Mouse (Mus musculus) intestine, postnatal 0 days (tissue): ENCODE measurements around the gene Polr2l. TPM values are rescaled to one million over a fixed set of nuclear protein-coding genes. Genes with fewer than 3 reads are reported as not detected.

Experiments used
- ATAC-seq: fragments of 200-750 bp; cut with Nextera tagmentation; 2 replicates; pipeline ENCODE4 v1.8.0; 2017; ENCODE audit warnings: mild to moderate bottlenecking, moderate TSS enrichment, moderate library complexity
- H3K27ac ChIP-seq: fragments of 300-500 bp; sonication (generic); 2 replicates; pipeline ENCODE4 v1.5.1; 2014; ENCODE audit warnings: mild to moderate bottlenecking, low read depth, low read length, moderate library complexity
- H3K27me3 ChIP-seq: fragments of 300-500 bp; sonication (generic); replicated peaks from 2 replicates; pipeline ENCODE4 v1.6.1; 2014; ENCODE audit warnings: low read length, mixed read lengths; ENCODE audit not compliant: control insufficient read depth, insufficient read depth
- H3K36me3 ChIP-seq: fragments of 300-500 bp; sonication (generic); 2 replicates; pipeline ENCODE4 v1.6.1; 2014; ENCODE audit warnings: mild to moderate bottlenecking, moderate library complexity; ENCODE audit not compliant: control insufficient read depth, insufficient read depth
- H3K4me1 ChIP-seq: fragments of 300-500 bp; sonication (generic); replicated peaks from 2 replicates; pipeline ENCODE4 v1.6.1; 2014; ENCODE audit warnings: antibody characterized with exemption, low read length, mixed read lengths; ENCODE audit not compliant: control insufficient read depth, insufficient read depth
- H3K4me2 ChIP-seq: fragments of 300-500 bp; sonication (generic); replicated peaks from 2 replicates; pipeline ENCODE4 v1.6.1; 2014; ENCODE audit warnings: low read depth, mild to moderate bottlenecking, moderate library complexity
- H3K4me3 ChIP-seq: fragments of 300-500 bp; sonication (generic); 2 replicates; pipeline ENCODE4 v1.5.1; 2014; ENCODE audit warnings: low read depth, low read length
- H3K9ac ChIP-seq: fragments of 300-500 bp; sonication (generic); 2 replicates; pipeline ENCODE4 v1.6.1; 2014; ENCODE audit warnings: mild to moderate bottlenecking, low read depth, low read length
- H3K9me3 ChIP-seq: fragments of 300-500 bp; sonication (generic); 2 replicates; pipeline ENCODE4 v1.6.1; 2016; ENCODE audit warnings: mixed run types; ENCODE audit not compliant: control insufficient read depth
- CTCF ChIP-seq: sonication (generic); IDR thresholded peaks from 2 replicates; pipeline ENCODE4 v1.5.1; 2016; ENCODE audit warnings: low read depth, mild to moderate bottlenecking, control low read depth, antibody characterized with exemption, moderate library complexity
- WGBS: fragments of 180-500 bp; shearing (Covaris S2); extraction: QIAGEN DNeasy Blood & Tissue Kit; methylation state at CpG from one replicate; pipeline ENCODE4 v1.1.7; 2014; 5-methylcytosine and 5-hydroxymethylcytosine counted together
- polyA plus RNA-seq: library from polyadenylated mRNA; unstranded; fragments of >200 nt; fragmentation: Nextera tagmentation; extraction: Ambion mirVana; gene quantifications from 2 replicates; pipeline ENCODE4 v1.2.1, GENCODE M21; 2015

Polr2l gene
- polyA plus RNA-seq: 36.8 and 37.9 TPM in 2 replicates

DNA sequence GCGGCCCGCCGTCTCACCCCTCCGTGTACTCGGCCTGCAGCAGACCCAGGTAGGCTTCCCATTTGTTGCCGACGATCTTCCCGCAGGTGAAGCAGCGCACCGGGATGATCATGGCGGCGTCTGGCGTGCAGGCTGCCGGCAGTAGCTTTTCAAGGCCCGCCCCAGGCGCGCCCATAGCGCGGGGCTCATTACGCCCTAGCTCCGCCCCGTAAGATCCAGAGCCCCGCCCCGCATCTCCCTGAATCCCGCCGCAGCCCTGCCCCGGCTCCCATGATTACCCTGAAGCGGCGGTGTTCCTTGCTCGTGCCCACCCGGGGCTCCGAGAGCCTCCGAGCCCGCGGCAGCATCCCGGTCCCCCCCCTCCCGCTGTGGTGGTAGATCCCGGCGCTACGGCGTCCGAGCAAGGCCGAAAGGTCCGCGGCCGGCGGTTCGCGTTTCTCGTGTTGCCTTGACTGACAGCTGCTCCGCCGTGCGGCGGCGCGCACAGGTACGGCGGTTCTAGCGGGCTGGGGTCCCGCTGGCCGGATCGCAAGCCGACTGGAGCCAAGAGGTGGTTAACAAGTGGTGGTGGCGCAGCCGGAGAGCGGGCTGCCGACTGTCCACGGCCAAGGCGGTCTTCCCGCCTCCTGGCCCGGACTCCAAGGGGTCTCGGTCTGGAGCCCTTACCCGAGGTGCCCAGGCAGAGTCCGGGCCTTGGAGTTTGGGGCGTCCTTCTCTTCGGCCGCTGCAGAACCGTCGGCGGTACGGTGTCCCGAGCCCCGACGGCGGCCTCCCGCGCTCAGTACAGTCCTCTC, at the start of gene Polr2l, which contains the start of gene Tspan4:
Polr2l (minus strand) TSS at position 122 of the 794 bp plus-strand sequence.
Tspan4 (plus strand) TSS at position 230 of the 794 bp plus-strand sequence.
- Histone ChIP-seq H3K36me3 (peaks cover 22% of the 10 kb centered on the region), H3K9me3 (no peaks in the 10 kb centered on the region), H3K4me2 (peak within 1 kb of the TSS; percentile 98), H3K4me3 (peak within 1 kb of the TSS; percentile 62), H3K9ac (peak within 1 kb of the TSS; percentile 59), H3K4me1 (peaks cover 10% of the 10 kb centered on the region; the same call in 1 of the 2 replicates), H3K27ac (peak within 1 kb of the TSS; percentile 87), H3K27me3 (no peaks in the 10 kb centered on the region)
- under 1% methylated on average over 87 of the region's 87 CpGs for WGBS
- peak; percentile 71 for ATAC-seq
- peak; percentile 36 for TF ChIP-seq CTCF

DNA sequence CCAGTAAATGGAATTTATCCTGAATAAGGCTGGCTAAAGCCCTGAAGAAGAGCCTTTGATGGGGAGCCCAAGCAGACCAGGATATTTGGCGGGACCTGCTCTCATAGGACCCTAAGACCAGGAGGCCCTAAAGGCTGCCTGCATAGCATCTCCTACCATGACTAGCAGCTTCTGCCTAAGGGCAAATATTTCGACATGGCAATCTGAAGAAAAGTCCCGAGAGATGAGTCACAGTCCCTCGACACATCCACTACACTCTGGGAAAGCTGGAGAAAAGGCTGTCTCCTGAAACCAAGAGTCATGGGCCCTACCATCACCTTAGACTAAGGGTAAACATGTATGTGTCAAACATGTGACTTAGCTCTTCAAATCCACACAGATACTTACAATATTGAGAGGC, 49.3 kb upstream of the Polr2l start:
- no peaks in the 10 kb centered on the region for H3K9me3 ChIP-seq
- no peak for TF ChIP-seq CTCF
- no peak overlapping the region for H3K4me2 ChIP-seq
- no peaks in the 10 kb centered on the region for H3K27me3 ChIP-seq
- ATAC-seq: no peak
- WGBS: 90% methylated on average over 4 of the region's 4 CpGs
- H3K36me3 ChIP-seq: peaks cover 37% of the 10 kb centered on the region
- no peak overlapping the region for H3K27ac ChIP-seq
- no peak overlapping the region for H3K9ac ChIP-seq
- H3K4me3 ChIP-seq: no peak overlapping the region
- H3K4me1 ChIP-seq: no peaks in the 10 kb centered on the region

DNA sequence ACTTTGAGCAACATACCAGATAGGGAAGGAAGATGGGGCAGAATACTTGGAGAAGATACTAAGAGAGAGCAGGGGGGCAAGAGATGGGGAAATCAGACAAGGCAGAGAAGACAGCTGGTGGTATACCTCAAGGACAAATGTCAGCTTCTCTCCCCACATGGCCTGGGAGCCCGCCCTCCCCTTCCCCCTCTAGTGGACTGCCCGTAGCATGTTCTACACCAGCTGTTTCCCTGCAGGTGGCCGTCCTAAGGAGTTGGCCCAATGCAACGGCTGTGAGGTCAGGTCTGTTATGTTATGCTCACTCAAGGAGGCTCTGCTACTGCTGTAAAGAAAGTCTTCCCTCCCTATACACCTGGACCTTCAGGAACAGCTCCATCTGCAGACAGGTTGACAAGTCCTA, 48.1 kb upstream of the Polr2l start:
- Histone ChIP-seq H3K9ac (no peak overlapping the region), H3K9me3 (no peaks in the 10 kb centered on the region), H3K4me1 (no peaks in the 10 kb centered on the region), H3K4me3 (no peak overlapping the region), H3K36me3 (peaks cover 25% of the 10 kb centered on the region), H3K27me3 (no peaks in the 10 kb centered on the region), H3K4me2 (no peak overlapping the region), H3K27ac (no peak overlapping the region)
- 57% methylated on average over 3 of the region's 4 CpGs for WGBS
- TF ChIP-seq CTCF: no peak
- ATAC-seq: no peak

DNA sequence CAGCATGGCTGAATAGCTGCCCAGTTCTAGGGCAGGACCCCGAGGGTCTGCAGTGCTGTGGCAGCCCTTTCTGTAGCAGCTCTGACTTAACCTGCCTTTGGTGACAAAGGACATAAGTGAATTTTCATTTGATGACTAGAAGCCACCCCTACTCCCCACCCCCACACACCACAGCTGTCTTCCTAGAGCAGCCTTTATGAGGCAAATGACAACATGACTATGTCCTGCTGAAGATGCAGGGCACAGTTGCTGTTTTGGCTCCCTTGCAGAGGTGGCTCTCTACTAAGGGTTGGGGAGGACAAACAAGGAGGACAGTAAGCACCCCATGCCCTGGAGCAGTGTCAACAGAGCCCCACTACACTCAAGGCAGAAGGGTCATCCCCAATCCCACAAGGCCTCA, 44.9 kb upstream of the Polr2l start:
- 65% methylated on average over 1 of the region's 1 CpGs for WGBS
- Histone ChIP-seq H3K4me3 (no peak overlapping the region), H3K4me1 (no peaks in the 10 kb centered on the region), H3K4me2 (no peak overlapping the region), H3K27ac (no peak overlapping the region), H3K9me3 (no peaks in the 10 kb centered on the region), H3K27me3 (no peaks in the 10 kb centered on the region), H3K9ac (no peak overlapping the region), H3K36me3 (peaks cover 16% of the 10 kb centered on the region; the same call in 1 of the 2 replicates)
- no peak for TF ChIP-seq CTCF
- ATAC-seq: no peak

DNA sequence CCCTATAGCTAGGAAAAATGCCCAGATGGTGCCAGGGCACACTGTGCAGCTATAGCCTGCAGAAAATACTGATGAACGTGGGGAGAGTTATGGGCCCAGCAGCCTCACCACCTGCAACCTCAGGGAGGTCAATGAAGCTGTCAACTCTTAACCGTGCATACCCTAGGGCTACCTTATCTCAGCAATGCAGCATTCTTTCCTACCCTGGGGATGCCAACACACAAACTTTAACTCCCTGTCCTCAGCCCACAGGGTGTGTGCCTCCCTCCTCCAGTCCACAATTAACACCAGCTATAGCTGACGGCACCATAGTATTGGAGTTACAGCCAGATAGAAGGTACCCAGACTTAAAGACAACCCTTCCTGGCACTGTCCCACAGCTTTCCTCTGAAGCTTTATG, 44.0 kb upstream of the Polr2l start:
- no peak for ATAC-seq
- H3K9ac ChIP-seq: no peak overlapping the region
- H3K4me1 ChIP-seq: no peaks in the 10 kb centered on the region
- no peaks in the 10 kb centered on the region for H3K27me3 ChIP-seq
- H3K4me2 ChIP-seq: no peak overlapping the region
- 70% methylated on average over 3 of the region's 3 CpGs for WGBS
- no peak overlapping the region for H3K4me3 ChIP-seq
- no peaks in the 10 kb centered on the region for H3K9me3 ChIP-seq
- TF ChIP-seq CTCF: no peak
- H3K36me3 ChIP-seq: peaks cover 16% of the 10 kb centered on the region; the same call in 1 of the 2 replicates
- no peak overlapping the region for H3K27ac ChIP-seq

DNA sequence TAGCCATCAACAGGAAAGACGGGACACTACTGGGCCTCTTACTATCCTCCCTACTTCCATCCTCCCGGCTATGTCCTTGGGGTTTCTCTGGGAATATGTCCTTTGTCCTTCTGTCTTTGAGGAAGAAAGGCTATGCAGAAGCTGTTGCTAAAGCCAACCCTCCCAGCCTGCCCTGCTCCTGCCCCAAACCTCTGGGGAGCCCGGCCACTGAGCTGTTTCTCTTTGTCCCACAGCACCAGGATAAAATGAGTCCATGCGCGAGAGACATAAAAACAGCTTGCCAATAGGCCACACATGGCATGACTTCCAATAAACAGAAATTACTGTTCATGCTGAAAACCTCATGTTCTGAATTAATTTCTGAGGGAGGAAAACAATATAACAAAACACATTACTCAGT, 43.4 kb upstream of the Polr2l start:
- H3K4me2 ChIP-seq: no peak overlapping the region
- 92% methylated on average over 5 of the region's 5 CpGs for WGBS
- no peak overlapping the region for H3K27ac ChIP-seq
- peaks cover 16% of the 10 kb centered on the region; the same call in 1 of the 2 replicates for H3K36me3 ChIP-seq
- H3K9me3 ChIP-seq: no peaks in the 10 kb centered on the region
- no peak for TF ChIP-seq CTCF
- H3K9ac ChIP-seq: no peak overlapping the region
- no peak for ATAC-seq
- no peaks in the 10 kb centered on the region for H3K27me3 ChIP-seq
- H3K4me3 ChIP-seq: no peak overlapping the region
- no peaks in the 10 kb centered on the region for H3K4me1 ChIP-seq
